Mouse (Mus musculus): ENCODE data around the gene Rims3. TPM values are rescaled to one million over a fixed set of nuclear protein-coding genes. Genes with fewer than 3 reads are reported as not detected.

Gene Rims3
- total RNA-seq, 2 experiments from 2014 or later = 32.7 to 33.3 TPM

Small RNAs within 50 kb of the gene (microRNA-seq; reads per million reads assigned to microRNA genes)
- 0 reads per million in 2 experiments for gene Gm23936

Other genes starting within 250 kb of the Rims3 start
- 1 to 10 TPM; 1.4 to 1.7 TPM for gene Cited4, start 188.2 kb upstream of the Rims3 start, total RNA-seq (2021)
- 1 to 10 TPM; 3.7 to 4.4 TPM for gene Kcnq4, start 106.2 kb upstream of the Rims3 start, total RNA-seq (2021)
- 10 to 100 TPM; 44.8 to 46.5 TPM for gene Nfyc, start 23.2 kb upstream of the Rims3 start, total RNA-seq (2021)
- 10 to 100 TPM; 10.1 to 11.8 TPM for gene Exo5, start 70.2 kb downstream of the Rims3 start, total RNA-seq (2021)
- 1 to 10 TPM; 1.5 to 1.9 TPM for gene Zfp69, start 96.9 kb downstream of the Rims3 start, total RNA-seq (2021)
- gene Smap2, start 162.4 kb downstream of the Rims3 start, total RNA-seq (2021) = 100 to 1,000 TPM; 162 TPM
- gene Col9a2, start 184.6 kb downstream of the Rims3 start, total RNA-seq (2021) = 1 to 10 TPM; 2.2 to 3.6 TPM
- gene Zmpste24, start 243.4 kb downstream of the Rims3 start, total RNA-seq (2021) = 10 to 100 TPM; 23.8 to 25.4 TPM

Measured in layer of hippocampus, adult 18-20 months (tissue).